Mouse (Mus musculus): Measurements from ENCODE around the gene E2f6. TPM values are rescaled to one million over a fixed set of nuclear protein-coding genes. Genes with fewer than 3 reads are reported as not detected.

E2f6 gene
- total RNA-seq, 2 experiments from 2014 or later: 6.1 to 10.4 TPM

Other genes with a start within 250 kb of the E2f6 start
- 3.3 and 3.6 TPM in 2 replicates for gene Lpin1, start 200.0 kb upstream of the E2f6 start, total RNA-seq (2015; ENCODE audit: low replicate concordance)
- 3.8 and 4.2 TPM in 2 replicates for gene Lpin1, start 200.0 kb upstream of the E2f6 start, total RNA-seq (2017; ENCODE audit: low replicate concordance)
- not detected in 2 replicates for gene Ntsr2, start 157.6 kb upstream of the E2f6 start, total RNA-seq (2015; ENCODE audit: low replicate concordance)
- not detected in 2 replicates for gene Ntsr2, start 157.6 kb upstream of the E2f6 start, total RNA-seq (2017; ENCODE audit: low replicate concordance)
- not detected in 2 replicates for gene Greb1, start 10.1 kb upstream of the E2f6 start, total RNA-seq (2015; ENCODE audit: low replicate concordance)
- gene Greb1, start 10.1 kb upstream of the E2f6 start, total RNA-seq (2017; ENCODE audit: low replicate concordance): not detected in 2 replicates
- gene Rock2, start 83.9 kb downstream of the E2f6 start, total RNA-seq (2015; ENCODE audit: low replicate concordance): 15.5 and 21.9 TPM in 2 replicates
- gene Rock2, start 83.9 kb downstream of the E2f6 start, total RNA-seq (2017; ENCODE audit: low replicate concordance): 21.3 and 24.2 TPM in 2 replicates
- gene Pqlc3, start 189.4 kb downstream of the E2f6 start, total RNA-seq (2015; ENCODE audit: low replicate concordance): 18.0 and 34.0 TPM in 2 replicates
- gene Pqlc3, start 189.4 kb downstream of the E2f6 start, total RNA-seq (2017; ENCODE audit: low replicate concordance): 9.5 and 20.1 TPM in 2 replicates
- not detected in 2 replicates for gene 2410004P03Rik, start 200.8 kb downstream of the E2f6 start, total RNA-seq (2015; ENCODE audit: low replicate concordance)
- not detected in 2 replicates for gene 2410004P03Rik, start 200.8 kb downstream of the E2f6 start, total RNA-seq (2017; ENCODE audit: low replicate concordance)